26 mouse cellular contexts compared by ENCODE assay signal in the genomic region with DNA sequence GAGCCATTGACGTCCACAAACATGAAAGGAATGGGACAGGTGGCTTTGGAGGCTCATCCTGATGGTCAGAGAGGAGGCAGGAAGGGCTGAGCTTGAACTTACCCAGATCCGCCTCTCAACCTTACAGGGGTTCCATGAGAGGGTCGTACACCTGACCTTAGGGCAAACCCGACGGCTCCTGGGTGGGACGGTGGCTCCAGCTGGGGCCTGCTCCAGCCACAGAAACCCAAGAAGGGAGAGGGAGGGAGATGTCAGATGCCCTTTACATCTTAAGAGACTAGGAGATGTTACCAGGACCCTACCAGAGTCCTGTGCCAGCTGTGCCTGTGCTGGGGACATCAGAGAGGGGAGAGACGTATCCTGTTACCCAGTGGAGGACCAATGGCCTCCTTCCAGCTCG. TPM values are rescaled to one million over a fixed set of nuclear protein-coding genes. Genes with fewer than 3 reads are reported as not detected.
A peak's percentile ranks its signal among the peaks of the same experiment; 100 is the strongest.
DNase-seq lines count a peak whose midpoint lies in the region; ATAC-seq and TF ChIP-seq lines count a peak whose summit lies in the region.
"Had no signal": no experiment of that assay in that cellular context is flagged by ENCODE, and none has a peak within 500 bp of the region (broad histone marks: within the 10 kb centered on the region; RNA-seq: fewer than 3 reads in every experiment).

No protein-coding gene starts in this region.

- H3K9ac ChIP-seq in intestine, embryonic 14.5 days (ENCODE audit: low read length), result no peak overlapping the region
- no peak overlapping the region for H3K9ac ChIP-seq in intestine, embryonic 15.5 days
- no peak overlapping the region for H3K9ac ChIP-seq in lung, embryonic 14.5 days
- H3K9ac ChIP-seq: embryonic facial prominence, embryonic 15.5 days; hindbrain, embryonic 13.5 days; limb, embryonic 13.5 days; liver, embryonic 12.5 days; midbrain, embryonic 12.5 days; neural tube, embryonic 13.5 days had no signal

- H3K27ac ChIP-seq in intestine, embryonic 14.5 days (ENCODE audit: low read depth), result no peak overlapping the region
- no peak overlapping the region for H3K27ac ChIP-seq in intestine, embryonic 15.5 days
- H3K27ac ChIP-seq in lung, embryonic 14.5 days (ENCODE audit: low read depth), result peak overlapping the region; percentile 46; the same call in 1 of the 2 replicates
- 0 out of 2 replicates have a peak overlapping the region, but pooled peaks have one; percentile 12 for H3K27ac ChIP-seq in embryonic facial prominence, embryonic 10.5 days (replicated peaks)
- H3K27ac ChIP-seq: embryonic facial prominence, embryonic 15.5 days; hindbrain, embryonic 13.5 days; kidney, postnatal 0 days; limb, embryonic 13.5 days; liver, embryonic 12.5 days; midbrain, embryonic 12.5 days; neural tube, embryonic 13.5 days had no signal

- peak; percentile 83 for DNase-seq in heart, adult 11 months
- no peak for DNase-seq in heart, postnatal 4 days
- peak; percentile 47 for DNase-seq in intestine, embryonic 14.5 days (ENCODE audit: low spot score)
- DNase-seq in lung, embryonic 14.5 days, result no peak
- DNase-seq in lung, postnatal 36 days, result no peak
- no peak for DNase-seq in embryonic facial prominence, embryonic 10.5 days (ENCODE audit: low spot score)
- no peak for DNase-seq in testis, postnatal 10 days (ENCODE audit: low spot score)
- DNase-seq: adrenal gland, postnatal 14 days; cerebellum, adult 18-20 months; cerebellum, postnatal 14 days; kidney, adult 18-20 months; layer of hippocampus, adult 9-11 months; lung, adult 18-20 months; lung, postnatal 14 days had no signal

- H3K4me2 ChIP-seq in intestine, embryonic 14.5 days (ENCODE audit: low read length), result no peak overlapping the region
- H3K4me2 ChIP-seq in intestine, embryonic 15.5 days (replicated peaks), result no peak overlapping the region
- H3K4me2 ChIP-seq in lung, embryonic 14.5 days, result no peak overlapping the region
- H3K4me2 ChIP-seq: embryonic facial prominence, embryonic 15.5 days; heart, embryonic 11.5 days; hindbrain, embryonic 13.5 days; limb, embryonic 13.5 days; liver, embryonic 12.5 days; midbrain, embryonic 12.5 days; neural tube, embryonic 13.5 days had no signal

- 66% methylated on average over 8 of the region's 8 CpGs for WGBS in intestine, embryonic 14.5 days
- 64% methylated on average over 8 of the region's 8 CpGs for WGBS in intestine, embryonic 15.5 days
- WGBS in lung, embryonic 14.5 days, result 60% methylated on average over 8 of the region's 8 CpGs
- 70% methylated on average over 8 of the region's 8 CpGs for WGBS in embryonic facial prominence, embryonic 10.5 days

- H3K9me3 ChIP-seq in intestine, embryonic 14.5 days (ENCODE audit: control insufficient read depth, low read length), result no peaks in the 10 kb centered on the region
- H3K9me3 ChIP-seq in intestine, embryonic 15.5 days, result no peaks in the 10 kb centered on the region
- no peaks in the 10 kb centered on the region for H3K9me3 ChIP-seq in lung, embryonic 14.5 days (ENCODE audit: low read depth, low read length)
- no peaks in the 10 kb centered on the region for H3K9me3 ChIP-seq in embryonic facial prominence, embryonic 10.5 days
- H3K9me3 ChIP-seq: embryonic facial prominence, embryonic 15.5 days; hindbrain, embryonic 13.5 days; limb, embryonic 13.5 days; liver, embryonic 12.5 days; midbrain, embryonic 12.5 days; neural tube, embryonic 13.5 days had no signal

- no peaks in the 10 kb centered on the region for H3K4me1 ChIP-seq in intestine, embryonic 14.5 days (replicated peaks; ENCODE audit: control insufficient read depth, insufficient read depth, low read length)
- H3K4me1 ChIP-seq in intestine, embryonic 15.5 days (replicated peaks), result 0 out of 2 replicates have a peak, but pooled peaks cover 2% of the 10 kb centered on the region
- H3K4me1 ChIP-seq in lung, embryonic 14.5 days (ENCODE audit: insufficient read depth), result no peaks in the 10 kb centered on the region
- H3K4me1 ChIP-seq in embryonic facial prominence, embryonic 10.5 days, result peaks cover 34% of the 10 kb centered on the region
- H3K4me1 ChIP-seq: embryonic facial prominence, embryonic 15.5 days; limb, embryonic 13.5 days had no signal

- 0 out of 2 replicates have a peak, but pooled peaks cover 3% of the 10 kb centered on the region for H3K36me3 ChIP-seq in intestine, embryonic 14.5 days (ENCODE audit: control insufficient read depth, insufficient read depth, low read length)
- no peaks in the 10 kb centered on the region for H3K36me3 ChIP-seq in intestine, embryonic 15.5 days
- H3K36me3 ChIP-seq in lung, embryonic 14.5 days (ENCODE audit: insufficient read depth), result 0 out of 2 replicates have a peak, but pooled peaks cover 3% of the 10 kb centered on the region
- H3K36me3 ChIP-seq in embryonic facial prominence, embryonic 10.5 days (replicated peaks), result peaks cover 31% of the 10 kb centered on the region; the same call in 1 of the 2 replicates
- H3K36me3 ChIP-seq: embryonic facial prominence, embryonic 15.5 days; liver, embryonic 12.5 days had no signal

- H3K4me3 ChIP-seq in intestine, embryonic 14.5 days (ENCODE audit: low read depth, low read length), result no peak overlapping the region
- no peak overlapping the region for H3K4me3 ChIP-seq in intestine, embryonic 15.5 days (replicated peaks)
- H3K4me3 ChIP-seq in lung, embryonic 14.5 days (ENCODE audit: low read depth, low read length), result no peak overlapping the region
- no peak overlapping the region for H3K4me3 ChIP-seq in embryonic facial prominence, embryonic 10.5 days
- H3K4me3 ChIP-seq: embryonic facial prominence, embryonic 15.5 days; hindbrain, embryonic 13.5 days; limb, embryonic 13.5 days; liver, embryonic 12.5 days; midbrain, embryonic 12.5 days; neural tube, embryonic 13.5 days had no signal

- ATAC-seq in intestine, embryonic 14.5 days (replicated peaks; ENCODE audit: low FRiP score, low TSS enrichment, low read depth), result no peak
- ATAC-seq in intestine, embryonic 15.5 days, result no peak
- ATAC-seq in lung, embryonic 14.5 days (ENCODE audit: insufficient read depth), result no peak
- ATAC-seq: CD4-positive, CD25-positive, alpha-beta regulatory T cell, adult 4 months; forebrain, embryonic 16.5 days; liver, embryonic 12.5 days had no signal

- no peak for TF ChIP-seq CTCF in lung, embryonic 14.5 days (IDR thresholded peaks at IDR 0.05; ENCODE audit: low read depth)

- H3K27me3 ChIP-seq in intestine, embryonic 14.5 days (replicated peaks; ENCODE audit: control insufficient read depth, insufficient read depth, low read length), result no peaks in the 10 kb centered on the region
- H3K27me3 ChIP-seq in intestine, embryonic 15.5 days (replicated peaks), result no peaks in the 10 kb centered on the region
- H3K27me3 ChIP-seq in lung, embryonic 14.5 days (ENCODE audit: insufficient read depth, low read length), result no peaks in the 10 kb centered on the region
- H3K27me3 ChIP-seq in embryonic facial prominence, embryonic 10.5 days (replicated peaks; ENCODE audit: low read depth, poor library complexity, severe bottlenecking), result no peaks in the 10 kb centered on the region
- H3K27me3 ChIP-seq: embryonic facial prominence, embryonic 15.5 days; hindbrain, embryonic 13.5 days; limb, embryonic 13.5 days; liver, embryonic 12.5 days; midbrain, embryonic 12.5 days; neural tube, embryonic 13.5 days had no signal

RNA-seq across cellular contexts. Expression of gene Plekhb1, which starts 12.4 kb away (rescaled TPM):
- 1 to 10 TPM in 1 of 2 experiments, under 1 TPM in 1; 0.65 to 1.5 TPM for total RNA-seq in heart, postnatal 4 days (2021)
- polyA plus RNA-seq in intestine, embryonic 14.5 days (2014; fragmentation: Nextera tagmentation; extraction: Ambion mirVana), result 16.2 and 19.1 TPM in 2 replicates
- 14.6 and 15.3 TPM in 2 replicates for polyA plus RNA-seq in intestine, embryonic 15.5 days (2015; fragmentation: Nextera tagmentation; extraction: Ambion mirVana)
- 17.7 TPM in 2 replicates for polyA plus RNA-seq in lung, embryonic 14.5 days (2014; fragmentation: Nextera tagmentation; extraction: Ambion mirVana)
- 4.7 and 4.8 TPM in 2 replicates for polyA plus RNA-seq in embryonic facial prominence, embryonic 10.5 days (2016; fragmentation: Nextera tagmentation; extraction: Ambion mirVana)
- total RNA-seq: megakaryocyte, adult 5-6 weeks had no signal

RNA-seq across cellular contexts. Expression of gene Mrpl48, which starts 41.7 kb away (rescaled TPM):
- 10 to 100 TPM; 74.9 to 78.5 TPM for total RNA-seq in heart, postnatal 4 days (2021)
- polyA plus RNA-seq in intestine, embryonic 14.5 days (2014; fragmentation: Nextera tagmentation; extraction: Ambion mirVana), result 89.4 and 94.6 TPM in 2 replicates
- 87.7 and 87.9 TPM in 2 replicates for polyA plus RNA-seq in intestine, embryonic 15.5 days (2015; fragmentation: Nextera tagmentation; extraction: Ambion mirVana)
- polyA plus RNA-seq in lung, embryonic 14.5 days (2014; fragmentation: Nextera tagmentation; extraction: Ambion mirVana), result 77.2 and 80.8 TPM in 2 replicates
- polyA plus RNA-seq in embryonic facial prominence, embryonic 10.5 days (2016; fragmentation: Nextera tagmentation; extraction: Ambion mirVana), result 56.6 and 58.2 TPM in 2 replicates

RNA-seq across cellular contexts. Expression of gene Rab6a, which starts 42.6 kb away (rescaled TPM):
- total RNA-seq in heart, postnatal 4 days (2021), result 10 to 100 TPM; 84.1 to 84.7 TPM
- polyA plus RNA-seq in intestine, embryonic 14.5 days (2014; fragmentation: Nextera tagmentation; extraction: Ambion mirVana), result 118 and 121 TPM in 2 replicates
- 105 and 116 TPM in 2 replicates for polyA plus RNA-seq in intestine, embryonic 15.5 days (2015; fragmentation: Nextera tagmentation; extraction: Ambion mirVana)
- polyA plus RNA-seq in lung, embryonic 14.5 days (2014; fragmentation: Nextera tagmentation; extraction: Ambion mirVana), result 102 and 105 TPM in 2 replicates
- polyA plus RNA-seq in embryonic facial prominence, embryonic 10.5 days (2016; fragmentation: Nextera tagmentation; extraction: Ambion mirVana), result 92.1 and 92.3 TPM in 2 replicates

RNA-seq across cellular contexts. Expression of gene Fam168a, which starts 56.6 kb away (rescaled TPM):
- total RNA-seq in heart, postnatal 4 days (2021), result 10 to 100 TPM; 55.1 to 58.6 TPM
- 42.9 and 46.1 TPM in 2 replicates for polyA plus RNA-seq in intestine, embryonic 14.5 days (2014; fragmentation: Nextera tagmentation; extraction: Ambion mirVana)
- 25.1 and 26.9 TPM in 2 replicates for polyA plus RNA-seq in intestine, embryonic 15.5 days (2015; fragmentation: Nextera tagmentation; extraction: Ambion mirVana)
- 42.8 and 47.8 TPM in 2 replicates for polyA plus RNA-seq in lung, embryonic 14.5 days (2014; fragmentation: Nextera tagmentation; extraction: Ambion mirVana)
- polyA plus RNA-seq in embryonic facial prominence, embryonic 10.5 days (2016; fragmentation: Nextera tagmentation; extraction: Ambion mirVana), result 30.3 and 31.6 TPM in 2 replicates

Comparison
In these comparisons a context has a peak if more than half of its experiments do, and no peak if none do; other contexts are left out.
1. DNase-seq: peak in heart, adult 11 months (single experiment) and intestine, embryonic 14.5 days (single experiment); none in heart, postnatal 4 days (single experiment), lung, embryonic 14.5 days (single experiment), lung, postnatal 36 days (single experiment), embryonic facial prominence, embryonic 10.5 days (single experiment) and testis, postnatal 10 days (single experiment).
2. H3K27ac ChIP-seq: peak in lung, embryonic 14.5 days (single experiment) and embryonic facial prominence, embryonic 10.5 days (single experiment); none in intestine, embryonic 14.5 days (single experiment) and intestine, embryonic 15.5 days (single experiment).